Comparison of ENCODE assay signal across 24 mouse cellular contexts in the genomic region with DNA sequence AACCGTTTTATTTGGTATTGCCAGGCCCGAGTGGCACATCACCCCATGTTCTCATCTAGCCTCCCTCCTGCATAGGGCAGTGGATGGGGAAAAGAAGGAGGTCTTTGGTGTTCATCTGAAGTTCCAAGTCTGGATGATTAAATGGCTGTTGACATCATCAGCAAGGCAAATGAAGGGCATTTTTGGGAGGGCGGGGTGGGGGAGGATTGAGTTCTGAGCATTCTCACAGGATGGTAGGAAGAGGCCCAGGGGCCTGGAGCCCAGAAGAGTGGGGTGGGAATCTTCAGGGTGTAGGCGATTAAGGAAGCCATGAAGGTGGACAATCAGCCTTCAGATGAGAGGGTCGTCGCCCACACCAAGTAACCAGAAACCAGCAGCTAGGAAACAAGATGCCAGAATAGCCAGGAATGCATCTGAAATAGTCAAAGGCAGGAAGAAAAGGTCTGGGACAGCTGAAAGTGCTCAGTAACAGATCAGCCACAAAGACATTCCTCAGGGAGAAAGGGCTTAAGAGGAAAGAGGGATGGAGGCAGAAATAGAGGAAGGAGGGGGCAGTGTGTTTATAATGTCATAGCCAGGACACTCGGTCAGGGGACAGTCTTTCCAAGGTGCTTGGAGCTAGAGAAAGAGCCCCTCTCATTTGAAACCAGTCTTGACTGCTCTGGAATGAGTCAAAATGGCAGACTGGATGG. TPM values are rescaled to one million over a fixed set of nuclear protein-coding genes. Genes with fewer than 3 reads are reported as not detected.
"Had no signal": no experiment of that assay in that cellular context is flagged by ENCODE, and none has a peak within 500 bp of the region (broad histone marks: within the 10 kb centered on the region; RNA-seq: fewer than 3 reads in every experiment).

No protein-coding gene starts in this region.

- DNase-seq: liver, postnatal 0 days; lung, postnatal 14 days; lung, postnatal 36 days; retina, postnatal 1 day; right cerebral cortex, adult 18-20 months; right cerebral cortex, postnatal 25 days; right cerebral cortex, postnatal 4 days; spleen, adult 18-20 months had no signal

- H3K4me1 ChIP-seq: liver, embryonic 15.5 days; megakaryocyte, embryonic 14.5 days; midbrain, embryonic 15.5 days had no signal

- H3K9me3 ChIP-seq: liver, embryonic 15.5 days; lung, embryonic 15.5 days; midbrain, embryonic 13.5 days; midbrain, embryonic 15.5 days; neural tube, embryonic 13.5 days; neural tube, embryonic 15.5 days had no signal

- H3K4me3 ChIP-seq: liver, embryonic 15.5 days; lung, embryonic 15.5 days; midbrain, embryonic 13.5 days; midbrain, embryonic 15.5 days; myocyte; neural tube, embryonic 13.5 days; neural tube, embryonic 15.5 days had no signal

- H3K36me3 ChIP-seq: liver, embryonic 15.5 days; lung, embryonic 15.5 days; midbrain, embryonic 13.5 days; midbrain, embryonic 15.5 days; neural tube, embryonic 13.5 days; neural tube, embryonic 15.5 days had no signal

- H3K27me3 ChIP-seq: liver, embryonic 15.5 days; lung, embryonic 15.5 days; megakaryocyte, embryonic 14.5 days; midbrain, embryonic 13.5 days; midbrain, embryonic 15.5 days; neural tube, embryonic 13.5 days; neural tube, embryonic 15.5 days had no signal

- ATAC-seq: liver, postnatal 0 days; midbrain, embryonic 13.5 days; midbrain, embryonic 15.5 days had no signal

- H3K9ac ChIP-seq: liver, embryonic 15.5 days; liver, postnatal 0 days; lung, embryonic 15.5 days; midbrain, embryonic 13.5 days; midbrain, embryonic 15.5 days; neural tube, embryonic 13.5 days; neural tube, embryonic 15.5 days had no signal

- H3K4me2 ChIP-seq: liver, embryonic 15.5 days; lung, embryonic 15.5 days; midbrain, embryonic 11.5 days; midbrain, embryonic 13.5 days; midbrain, embryonic 15.5 days; neural tube, embryonic 13.5 days; neural tube, embryonic 15.5 days had no signal

- H3K27ac ChIP-seq: liver, embryonic 15.5 days; lung, embryonic 15.5 days; macrophage; midbrain, embryonic 13.5 days; midbrain, embryonic 15.5 days; neural tube, embryonic 13.5 days; neural tube, embryonic 15.5 days had no signal

RNA-seq across cellular contexts. Expression of a gene that starts 20.4 kb away (rescaled TPM):
- total RNA-seq: megakaryocyte progenitor cell, adult 5-6 weeks had no signal
- polyA plus RNA-seq: liver, embryonic 15.5 days; liver, postnatal 0 days; lung, embryonic 15.5 days; macrophage; midbrain, embryonic 11.5 days; midbrain, embryonic 13.5 days; midbrain, embryonic 15.5 days; myocyte; neural tube, embryonic 11.5 days; neural tube, embryonic 13.5 days; neural tube, embryonic 15.5 days; small intestine, adult 2 months; stomach, embryonic 14.5 days; stomach, embryonic 16.5 days; thymus, postnatal 0 days had no signal

RNA-seq across cellular contexts. Expression of a gene that starts 26.7 kb away (rescaled TPM):
- polyA plus RNA-seq: macrophage had no signal
